Mouse (Mus musculus) kidney, adult 11 months (tissue): Measurements from ENCODE around the gene Bdkrb1.

ENCODE experiments used
- DNase-seq: peaks from one replicate; pipeline ENCODE4 v3.0.0; 2022

Gene Bdkrb1

GRCm38 (mm10) chr12:105599098-105599497 is 3.8 kb upstream of the Bdkrb1 start:
- no peak for DNase-seq

GRCm38 (mm10) chr12:105601586-105601985 is 1.3 kb upstream of the Bdkrb1 start:
- no peak for DNase-seq

GRCm38 (mm10) chr12:105603904-105604303 is 1.0 kb downstream of the Bdkrb1 start:
- no peak for DNase-seq

GRCm38 (mm10) chr12:105605212-105605611 is 2.3 kb downstream of the Bdkrb1 start:
- DNase-seq, result no peak

DNA sequence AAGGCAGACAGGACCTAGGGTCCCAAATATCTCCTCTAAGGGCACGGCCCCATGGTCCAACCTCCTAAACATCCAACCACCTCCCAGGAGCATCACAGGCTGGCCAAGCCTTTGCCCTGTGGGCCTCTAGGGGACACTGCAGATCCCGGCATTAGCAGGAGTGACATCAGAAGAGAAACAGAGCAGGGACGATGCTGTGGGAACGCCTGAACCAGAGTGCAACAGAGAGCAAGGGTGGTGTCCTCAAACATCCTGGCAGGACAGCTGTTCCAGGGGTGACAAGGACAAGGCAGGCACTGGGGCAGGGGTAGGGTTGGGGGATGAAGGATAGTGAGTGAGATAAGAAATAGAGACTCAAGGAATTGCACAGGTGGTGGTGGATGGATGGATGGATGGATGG is 4.0 kb downstream of the Bdkrb1 start:
- DNase-seq, result no peak

DNA sequence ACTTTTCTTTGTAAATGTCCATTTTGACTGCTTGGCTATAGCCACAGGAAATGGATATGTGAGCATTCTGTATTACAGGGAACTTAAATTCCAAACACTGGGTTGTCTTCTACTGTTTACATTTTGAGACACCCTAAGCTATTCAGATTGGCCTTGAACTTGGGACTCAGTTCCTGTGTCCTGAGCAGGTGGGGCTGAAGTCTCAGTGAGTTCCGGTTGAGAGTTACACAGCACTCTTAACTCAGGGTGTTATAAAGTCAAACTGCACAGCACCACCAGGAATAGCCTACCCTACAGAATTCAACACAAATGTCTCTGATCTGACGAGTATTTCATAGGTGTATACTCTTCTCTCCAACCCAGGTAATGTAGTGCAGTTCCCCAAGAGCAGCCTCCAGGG is 8.2 kb downstream of the Bdkrb1 start:
- DNase-seq, result no peak

DNA sequence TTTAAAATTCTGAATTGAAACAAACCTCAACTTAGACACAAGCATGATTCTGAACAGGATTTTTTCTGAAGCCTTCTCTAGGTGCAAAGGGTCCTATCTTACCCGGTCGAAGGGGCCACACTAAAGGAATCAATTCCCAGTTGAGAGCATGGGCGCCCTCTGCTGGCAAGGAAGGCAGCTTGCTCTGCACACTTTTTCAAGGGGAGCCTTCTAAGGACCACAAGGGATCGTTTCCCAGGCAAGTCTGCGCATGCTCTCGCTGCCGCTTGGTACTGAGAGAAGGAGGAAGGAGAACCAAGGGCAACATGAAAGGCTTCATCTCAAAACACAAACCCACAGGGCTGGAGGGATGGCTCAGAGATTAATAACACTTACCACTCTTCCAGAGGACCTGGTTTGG is 8.9 kb downstream of the Bdkrb1 start:
- DNase-seq, result peak; percentile 12

DNA sequence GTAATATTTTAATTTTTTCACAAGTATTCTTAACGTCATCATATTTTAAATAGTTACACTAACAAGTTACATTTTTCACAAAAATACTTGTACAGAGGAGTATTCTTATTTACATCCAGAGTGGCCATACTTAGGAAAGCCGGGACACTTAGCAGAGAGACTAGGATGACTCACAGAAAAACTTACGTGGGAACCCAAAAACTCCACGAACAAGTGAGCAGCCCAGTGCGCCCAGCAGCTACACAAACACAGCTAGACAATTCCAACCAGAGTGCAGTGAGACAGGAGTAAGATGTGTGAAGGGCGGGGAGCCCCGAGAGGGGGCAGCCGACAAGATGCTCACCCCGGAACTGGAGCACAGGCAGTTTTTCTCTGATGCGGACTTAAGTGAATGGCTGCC is 10.7 kb downstream of the Bdkrb1 start:
- DNase-seq, result no peak

DNA sequence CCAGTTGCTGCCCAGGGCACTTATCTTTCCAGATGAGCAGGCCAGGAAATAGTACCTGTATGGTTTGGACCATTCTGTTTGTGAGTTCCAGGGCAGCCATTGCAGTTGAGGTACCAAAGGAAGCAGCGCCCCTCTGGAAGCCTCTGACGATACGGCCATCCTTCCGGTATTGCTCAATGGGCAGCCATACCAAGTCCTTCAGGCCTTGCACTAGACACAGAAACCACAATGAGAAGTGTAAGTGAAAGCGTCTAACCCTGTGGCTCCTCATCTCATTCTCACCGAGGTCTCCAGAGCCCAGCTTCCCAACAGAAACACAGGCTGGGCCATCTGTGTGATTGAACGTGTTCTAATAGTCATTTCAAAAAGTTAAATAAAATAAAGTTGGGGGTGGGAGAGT is 19.2 kb downstream of the Bdkrb1 start:
- no peak for DNase-seq

DNA sequence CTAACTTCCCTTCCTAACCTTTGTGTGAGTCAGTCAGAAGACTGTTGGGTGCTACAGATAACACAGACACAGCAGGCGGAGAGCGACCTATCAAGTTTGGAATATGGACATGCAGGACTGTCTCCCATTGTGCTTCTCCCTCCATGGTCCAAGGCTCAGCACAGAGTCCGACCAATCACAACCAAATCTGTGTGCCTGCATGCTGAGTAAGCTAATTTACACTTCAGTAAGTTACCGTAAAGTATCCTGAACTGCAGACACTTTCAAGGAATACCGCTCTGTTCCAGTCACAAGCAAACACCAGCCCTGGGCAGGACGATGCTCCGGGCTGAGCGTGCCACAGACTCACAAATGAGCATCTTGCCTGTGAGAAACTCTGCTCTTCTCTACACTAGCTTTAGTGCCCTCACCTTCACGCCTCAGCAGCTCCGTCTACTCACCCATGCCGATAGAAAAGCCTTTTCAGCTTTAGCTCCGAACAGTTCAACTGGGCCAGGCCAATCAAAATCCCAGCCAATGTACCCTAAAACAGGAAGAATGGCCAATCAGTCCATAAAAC is 20.2 kb downstream of the Bdkrb1 start:
- DNase-seq, result no peak

GRCm38 (mm10) chr12:105625798-105626197 is 22.9 kb downstream of the Bdkrb1 start:
- DNase-seq, result no peak

- no peak for DNase-seq
Observed at GRCm38 (mm10) chr12:105634374-105635067, 31.6 kb downstream of the Bdkrb1 start.

- DNase-seq, result no peak
Observed at GRCm38 (mm10) chr12:105636551-105636950, 33.7 kb downstream of the Bdkrb1 start.

- no peak for DNase-seq
Observed at GRCm38 (mm10) chr12:105637554-105637953, 34.7 kb downstream of the Bdkrb1 start.

GRCm38 (mm10) chr12:105642770-105643321 is 40.0 kb downstream of the Bdkrb1 start:
- DNase-seq, result no peak
